ENCODE assay signal across 21 mouse cellular contexts in genomic region chr19:26580061-26580460, GRCm38 (mm10). TPM values are rescaled to one million over a fixed set of nuclear protein-coding genes. Genes with fewer than 3 reads are reported as not detected.
DNase-seq lines count a peak whose midpoint lies in the region; ATAC-seq lines count a peak whose summit lies in the region.
"Had no signal": no experiment of that assay in that cellular context is flagged by ENCODE, and none has a peak within 500 bp of the region (broad histone marks: within the 10 kb centered on the region; RNA-seq: fewer than 3 reads in every experiment).

No protein-coding gene starts in this region.

- H3K4me2 ChIP-seq in kidney, embryonic 15.5 days = no peak overlapping the region
- H3K4me2 ChIP-seq: hindbrain, embryonic 13.5 days had no signal

- no peak overlapping the region for H3K9ac ChIP-seq in kidney, embryonic 15.5 days
- H3K9ac ChIP-seq: hindbrain, embryonic 13.5 days had no signal

- ATAC-seq in kidney, embryonic 15.5 days (replicated peaks; ENCODE audit: low FRiP score) = no peak
- no peak for ATAC-seq in megakaryocyte progenitor cell, adult 5-6 weeks (replicated peaks; ENCODE audit: poor library complexity)
- ATAC-seq: activated CD4-positive, CD25-positive, alpha-beta regulatory T cell, adult 4 months; forebrain, embryonic 14.5 days; Patski had no signal

- no peak overlapping the region for H3K27ac ChIP-seq in kidney, embryonic 15.5 days
- H3K27ac ChIP-seq: embryonic facial prominence, embryonic 10.5 days; forebrain, embryonic 10.5 days; gastrocnemius, adult 2 months; heart, embryonic 10.5 days; hindbrain, embryonic 13.5 days had no signal

- peak; percentile 44 for DNase-seq in kidney, adult 18-20 months
- DNase-seq in fat pad, adult 2 months (ENCODE audit: extremely low read depth, low read depth, low spot score) = peak; percentile 54
- DNase-seq in kidney, adult 9 months = peak; percentile 86
- peak; percentile 64 to 80 for DNase-seq in kidney, postnatal 36 days
- DNase-seq in adrenal gland, postnatal 14 days = no peak
- DNase-seq: cerebellum, adult 2 months; cerebellum, postnatal 10 days; gastrocnemius, adult 2 months; gastrocnemius, postnatal 25 days; heart, adult 18-20 months; heart, postnatal 10 days had no signal

- 90% methylated on average over 1 of the region's 1 CpGs for whole genome bisulfite sequencing in kidney, embryonic 15.5 days

- H3K4me1 ChIP-seq in kidney, embryonic 15.5 days = no peaks in the 10 kb centered on the region
- H3K4me1 ChIP-seq: forebrain, embryonic 10.5 days; heart, embryonic 10.5 days; hindbrain, embryonic 13.5 days had no signal

- H3K9me3 ChIP-seq in kidney, embryonic 15.5 days (replicated peaks) = no peaks in the 10 kb centered on the region
- H3K9me3 ChIP-seq: embryonic facial prominence, embryonic 10.5 days; forebrain, embryonic 10.5 days; heart, embryonic 10.5 days; hindbrain, embryonic 13.5 days had no signal

- H3K36me3 ChIP-seq in kidney, embryonic 15.5 days = no peaks in the 10 kb centered on the region
- H3K36me3 ChIP-seq: embryonic facial prominence, embryonic 10.5 days; forebrain, embryonic 10.5 days; heart, embryonic 10.5 days; hindbrain, embryonic 13.5 days had no signal

- H3K27me3 ChIP-seq in kidney, embryonic 15.5 days = no peaks in the 10 kb centered on the region
- H3K27me3 ChIP-seq: CH12.LX; hindbrain, embryonic 13.5 days had no signal

- H3K4me3 ChIP-seq in kidney, embryonic 15.5 days (replicated peaks) = no peak overlapping the region
- H3K4me3 ChIP-seq: embryonic facial prominence, embryonic 10.5 days; forebrain, embryonic 10.5 days; gastrocnemius, adult 2 months; heart, embryonic 10.5 days; hindbrain, embryonic 13.5 days had no signal

RNA-seq across cellular contexts. Expression of gene Smarca2, which starts 24.8 kb away (rescaled TPM):
- 45.5 and 46.2 TPM in 2 replicates for polyA plus RNA-seq in kidney, embryonic 15.5 days (2015; fragmentation: Nextera tagmentation; extraction: Ambion mirVana)
- 74.6 and 80.2 TPM in 2 replicates for total RNA-seq in adrenal gland, postnatal 14 days (2021)
- 68.9 and 76.5 TPM in 2 replicates for total RNA-seq in megakaryocyte progenitor cell, adult 5-6 weeks (2015)
- total RNA-seq in megakaryocyte progenitor cell, adult 5-6 weeks (2017) = 50.3 and 60.7 TPM in 2 replicates
